Mouse (Mus musculus) heart, postnatal 4 days (tissue): ENCODE data around the gene Vmn2r6. TPM values are rescaled to one million over a fixed set of nuclear protein-coding genes. Genes with fewer than 3 reads are reported as not detected.
"Not testable (repeated sequence)": the region's sequence is repeated elsewhere in the genome, so short reads cannot be mapped to it uniquely, and the experiment has no call there.

Experiments used
- DNase-seq: peaks from one replicate; pipeline ENCODE4 v3.0.0; 2021
- total RNA-seq, 2 experiments: library from RNA; stranded (reverse); gene quantifications; 2 replicates each; pipeline ENCODE4 v1.2.3; 2021

Gene Vmn2r6
- total RNA-seq: not detected

- DNase-seq: not testable (repeated sequence)
Observed at GRCm38 (mm10) chr3:64565730-64566129, at the start of gene Vmn2r6. Gene Vmn2r6, minus strand, starts transcription at chr3:64565830.

- peak; percentile 10 for DNase-seq
Observed at GRCm38 (mm10) chr3:64587618-64588017, 22.0 kb upstream of the Vmn2r6 start.

- not testable (repeated sequence) for DNase-seq
Observed at GRCm38 (mm10) chr3:64568793-64569192, 3.2 kb upstream of the Vmn2r6 start.

DNA sequence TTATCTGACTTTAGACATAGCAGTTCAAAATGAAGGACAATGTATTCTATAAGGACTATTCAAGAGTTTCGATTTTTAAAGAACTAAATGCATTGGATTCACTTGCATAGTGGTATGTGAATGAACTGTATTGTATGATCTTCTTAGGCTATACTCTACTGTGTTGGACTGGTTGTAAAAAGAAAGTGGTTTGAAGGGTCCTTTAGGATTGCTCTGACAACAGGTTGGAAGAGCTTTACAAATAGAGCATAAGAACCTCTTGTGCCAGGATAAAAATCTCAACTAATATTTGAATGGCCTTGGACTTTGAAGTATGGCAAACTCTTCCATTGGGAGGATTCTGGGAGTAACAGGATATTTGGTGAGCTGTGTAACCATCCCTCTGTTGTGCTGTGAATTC lies 42.0 kb downstream of the Vmn2r6 start:
- not testable (repeated sequence) for DNase-seq

- not testable (repeated sequence) for DNase-seq
Observed at GRCm38 (mm10) chr3:64509742-64510141, 55.9 kb downstream of the Vmn2r6 start, which contains the start of gene Vmn2r5. Gene Vmn2r5, minus strand, starts transcription at chr3:64509842.

Other genes starting within 250 kb of the Vmn2r6 start
- not detected for gene Vmn2r4, start 150.5 kb downstream of the Vmn2r6 start, total RNA-seq
- not detected for gene Vmn2r5, start 56.0 kb downstream of the Vmn2r6 start, total RNA-seq